Mouse (Mus musculus): Measurements from ENCODE around the gene Fbxo44. TPM values are rescaled to one million over a fixed set of nuclear protein-coding genes. Genes with fewer than 3 reads are reported as not detected.

Gene Fbxo44
- total RNA-seq, 2 experiments from 2014 or later, result 0.26 to 2.8 TPM

- no peak for ATAC-seq (replicated peaks; ENCODE audit: poor library complexity, severe bottlenecking)
Observed at GRCm38 (mm10) chr4:148166986-148167385, 6.7 kb upstream of the Fbxo44 start.

GRCm38 (mm10) chr4:148166431-148166830 is 6.1 kb upstream of the Fbxo44 start:
- ATAC-seq (replicated peaks; ENCODE audit: poor library complexity, severe bottlenecking), result no peak

GRCm38 (mm10) chr4:148165551-148165950 is 5.3 kb upstream of the Fbxo44 start:
- no peak for ATAC-seq (replicated peaks; ENCODE audit: poor library complexity, severe bottlenecking)

- ATAC-seq (replicated peaks; ENCODE audit: poor library complexity, severe bottlenecking), result 0 out of 2 replicates have a peak, but pooled peaks have one; percentile 0
Observed at GRCm38 (mm10) chr4:148164461-148164860, 4.2 kb upstream of the Fbxo44 start.

GRCm38 (mm10) chr4:148164002-148164439 is 3.7 kb upstream of the Fbxo44 start:
- peak; percentile 53 for ATAC-seq (replicated peaks; ENCODE audit: poor library complexity, severe bottlenecking)

- ATAC-seq (replicated peaks; ENCODE audit: poor library complexity, severe bottlenecking), result peak; percentile 71
Observed at GRCm38 (mm10) chr4:148159544-148160435, 492 bp downstream of the Fbxo44 start.

GRCm38 (mm10) chr4:148158436-148159348 is 1.6 kb downstream of the Fbxo44 start:
- ATAC-seq (replicated peaks; ENCODE audit: poor library complexity, severe bottlenecking), result no peak

GRCm38 (mm10) chr4:148154982-148155381 is 5.3 kb downstream of the Fbxo44 start:
- no peak for ATAC-seq (replicated peaks; ENCODE audit: poor library complexity, severe bottlenecking)

- no peak for ATAC-seq (replicated peaks; ENCODE audit: poor library complexity, severe bottlenecking)
Observed at GRCm38 (mm10) chr4:148154006-148154405, 6.3 kb downstream of the Fbxo44 start.

- ATAC-seq (replicated peaks; ENCODE audit: poor library complexity, severe bottlenecking), result no peak
Observed at GRCm38 (mm10) chr4:148152547-148152946, 7.7 kb downstream of the Fbxo44 start.

GRCm38 (mm10) chr4:148151267-148152168 is 8.8 kb downstream of the Fbxo44 start, which contains the start of gene Fbxo6:
TSS of gene Fbxo6 (minus strand) at chr4:148152140.
- peak; percentile 92 for ATAC-seq (replicated peaks; ENCODE audit: poor library complexity, severe bottlenecking)

- ATAC-seq (replicated peaks; ENCODE audit: poor library complexity, severe bottlenecking), result no peak
Observed at GRCm38 (mm10) chr4:148150953-148151266, 9.4 kb downstream of the Fbxo44 start.

- ATAC-seq (replicated peaks; ENCODE audit: poor library complexity, severe bottlenecking), result no peak
Observed at GRCm38 (mm10) chr4:148150242-148150641, 10.0 kb downstream of the Fbxo44 start.

GRCm38 (mm10) chr4:148149540-148149939 is 10.7 kb downstream of the Fbxo44 start:
- no peak for ATAC-seq (replicated peaks; ENCODE audit: poor library complexity, severe bottlenecking)

- no peak for ATAC-seq (replicated peaks; ENCODE audit: poor library complexity, severe bottlenecking)
Observed at GRCm38 (mm10) chr4:148147714-148148113, 12.6 kb downstream of the Fbxo44 start.

GRCm38 (mm10) chr4:148143721-148144120 is 16.6 kb downstream of the Fbxo44 start:
- ATAC-seq (replicated peaks; ENCODE audit: poor library complexity, severe bottlenecking), result no peak

- ATAC-seq (replicated peaks; ENCODE audit: poor library complexity, severe bottlenecking), result peak; percentile 88
Observed at GRCm38 (mm10) chr4:148140098-148141011, 19.9 kb downstream of the Fbxo44 start.

- ATAC-seq (replicated peaks; ENCODE audit: poor library complexity, severe bottlenecking), result peak; percentile 32
Observed at GRCm38 (mm10) chr4:148139767-148140097, 20.6 kb downstream of the Fbxo44 start.

- no peak for ATAC-seq (replicated peaks; ENCODE audit: poor library complexity, severe bottlenecking)
Observed at GRCm38 (mm10) chr4:148137503-148137902, 22.8 kb downstream of the Fbxo44 start.

All from granulocyte monocyte progenitor cell, adult 5-6 weeks (primary cell).